Mouse (Mus musculus) forebrain, embryonic 12.5 days (tissue): Measurements from ENCODE around the gene Tmem82. TPM values are rescaled to one million over a fixed set of nuclear protein-coding genes. Genes with fewer than 3 reads are reported as not detected.

Experiments
- ATAC-seq: fragments of 200-750 bp; cut with Nextera tagmentation; 2 replicates; pipeline ENCODE4 v1.8.0; 2017; ENCODE audit warnings: moderate TSS enrichment; ENCODE audit not compliant: low FRiP score
- H3K27ac ChIP-seq: fragments of 300-500 bp; sonication (generic); 2 replicates; pipeline ENCODE4 v1.5.1; 2016; ENCODE audit warnings: mild to moderate bottlenecking
- H3K27me3 ChIP-seq: fragments of 300-500 bp; sonication (generic); 2 replicates; pipeline ENCODE4 v1.6.1; 2016; ENCODE audit warnings: mild to moderate bottlenecking
- H3K36me3 ChIP-seq: fragments of 300-500 bp; sonication (generic); replicated peaks from 2 replicates; pipeline ENCODE4 v1.6.1; 2016; ENCODE audit warnings: mild to moderate bottlenecking
- H3K4me1 ChIP-seq: fragments of 300-500 bp; sonication (generic); 2 replicates; pipeline ENCODE4 v1.6.1; 2016
- H3K4me2 ChIP-seq: fragments of 300-500 bp; sonication (generic); 2 replicates; pipeline ENCODE4 v1.6.1; 2016; ENCODE audit warnings: mild to moderate bottlenecking, moderate library complexity
- H3K4me3 ChIP-seq: fragments of 300-500 bp; sonication (generic); replicated peaks from 2 replicates; pipeline ENCODE4 v1.5.1; 2016; ENCODE audit warnings: mild to moderate bottlenecking
- H3K9ac ChIP-seq: fragments of 300-500 bp; sonication (generic); 2 replicates; pipeline ENCODE4 v1.6.1; 2016; ENCODE audit warnings: mild to moderate bottlenecking
- H3K9me3 ChIP-seq: fragments of 300-500 bp; sonication (generic); 2 replicates; pipeline ENCODE4 v1.6.1; 2016
- WGBS: fragments of 180-500 bp; shearing (Covaris S2); methylation state at CpG from one replicate; pipeline ENCODE4 v1.1.7; 2016; 5-methylcytosine and 5-hydroxymethylcytosine counted together
- polyA plus RNA-seq: library from polyadenylated mRNA; unstranded; fragments of >200 nt; fragmentation: Nextera tagmentation; extraction: Ambion mirVana; gene quantifications from 2 replicates; pipeline ENCODE4 v1.2.1, GENCODE M21; 2016

Gene Tmem82
- polyA plus RNA-seq, 1 experiment from 2014 or later: 0.09 TPM

DNA sequence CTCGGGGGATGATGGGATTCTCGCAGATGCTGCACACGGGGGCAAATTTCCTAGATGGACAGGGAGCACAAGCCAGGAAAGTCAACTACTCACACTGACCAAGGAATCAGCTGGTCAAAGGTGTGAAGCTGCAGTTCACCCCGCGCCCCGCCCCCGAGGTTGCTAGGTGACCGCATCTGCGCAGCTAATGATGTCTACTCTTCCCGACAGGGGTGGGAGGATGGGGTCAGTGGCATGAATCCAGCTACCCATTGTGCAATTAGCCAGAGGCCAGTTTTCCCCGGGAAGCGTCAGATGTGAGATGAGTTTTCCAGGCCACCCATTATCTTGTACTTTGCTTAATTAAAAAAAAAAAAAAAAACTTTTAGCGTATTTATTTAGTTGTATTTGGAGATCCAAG lies 37.4 kb downstream of the Tmem82 start:
- no peaks in the 10 kb centered on the region for H3K36me3 ChIP-seq
- H3K4me2 ChIP-seq: no peak overlapping the region
- no peak overlapping the region for H3K4me3 ChIP-seq
- 84% methylated on average over 13 of the region's 13 CpGs for WGBS
- H3K27me3 ChIP-seq: no peaks in the 10 kb centered on the region
- H3K9ac ChIP-seq: no peak overlapping the region
- H3K4me1 ChIP-seq: no peaks in the 10 kb centered on the region
- H3K9me3 ChIP-seq: no peaks in the 10 kb centered on the region
- ATAC-seq: no peak
- H3K27ac ChIP-seq: no peak overlapping the region

DNA sequence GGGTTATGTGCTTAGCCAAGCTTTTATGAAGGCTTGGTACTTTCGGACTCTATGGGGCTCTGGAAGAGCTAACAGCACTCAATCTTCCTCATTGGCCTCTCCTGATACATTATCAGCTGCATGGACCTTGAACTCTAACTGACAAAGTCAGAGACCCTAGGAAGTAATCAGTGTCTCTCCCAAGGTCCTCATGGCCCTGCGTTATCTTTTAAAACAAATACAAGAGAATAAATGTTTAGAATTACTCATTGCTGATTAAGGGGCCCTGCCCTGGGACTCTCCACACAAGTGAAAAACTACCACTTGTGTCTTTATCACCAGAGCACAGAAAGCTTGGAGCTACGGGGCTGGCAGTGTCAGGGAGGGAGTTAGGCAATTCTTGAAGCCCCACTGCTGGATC lies 39.6 kb downstream of the Tmem82 start:
- H3K4me3 ChIP-seq: no peak overlapping the region
- no peaks in the 10 kb centered on the region for H3K27me3 ChIP-seq
- no peak overlapping the region for H3K4me2 ChIP-seq
- no peak overlapping the region for H3K27ac ChIP-seq
- WGBS: 89% methylated on average over 3 of the region's 3 CpGs
- no peaks in the 10 kb centered on the region for H3K9me3 ChIP-seq
- ATAC-seq: no peak
- no peak overlapping the region for H3K9ac ChIP-seq
- H3K36me3 ChIP-seq: no peaks in the 10 kb centered on the region
- H3K4me1 ChIP-seq: no peaks in the 10 kb centered on the region

DNA sequence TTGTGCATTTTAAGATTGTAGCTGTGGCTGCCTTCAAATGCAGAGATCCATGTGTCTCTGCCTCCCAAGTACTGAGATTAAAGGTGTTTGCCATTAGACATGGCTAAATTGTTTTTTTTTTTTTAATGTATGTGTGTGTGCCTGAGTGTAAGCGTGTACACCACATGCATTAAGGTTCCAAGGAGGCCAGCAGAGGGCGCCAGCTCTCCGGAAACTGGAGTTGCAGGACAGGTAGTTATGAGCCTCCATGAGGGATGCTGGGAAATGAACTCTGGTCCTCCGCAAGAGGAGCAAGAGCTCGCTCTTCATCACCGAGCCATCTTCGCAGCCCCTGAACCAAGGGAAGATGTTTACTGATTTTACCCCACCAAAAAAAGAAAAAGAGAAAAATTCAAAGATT lies 41.6 kb downstream of the Tmem82 start:
- Histone ChIP-seq H3K9me3 (no peaks in the 10 kb centered on the region), H3K4me2 (no peak overlapping the region), H3K36me3 (no peaks in the 10 kb centered on the region), H3K9ac (no peak overlapping the region), H3K27me3 (no peaks in the 10 kb centered on the region), H3K4me1 (no peaks in the 10 kb centered on the region), H3K27ac (no peak overlapping the region), H3K4me3 (no peak overlapping the region)
- WGBS: 91% methylated on average over 7 of the region's 7 CpGs
- no peak for ATAC-seq

- H3K27me3 ChIP-seq: no peaks in the 10 kb centered on the region
- no peak for ATAC-seq
- H3K4me2 ChIP-seq: no peak overlapping the region
- H3K4me1 ChIP-seq: no peaks in the 10 kb centered on the region
- WGBS: 89% methylated on average over 11 of the region's 11 CpGs
- no peak overlapping the region for H3K9ac ChIP-seq
- H3K36me3 ChIP-seq: no peaks in the 10 kb centered on the region
- H3K9me3 ChIP-seq: no peaks in the 10 kb centered on the region
- H3K4me3 ChIP-seq: no peak overlapping the region
- no peak overlapping the region for H3K27ac ChIP-seq
Measured at GRCm38 (mm10) chr4:141576404-141576803, 42.0 kb downstream of the Tmem82 start.

- H3K4me3 ChIP-seq: no peak overlapping the region
- ATAC-seq: peak; percentile 39; the same call in 1 of the 2 replicates
- no peaks in the 10 kb centered on the region for H3K36me3 ChIP-seq
- WGBS: 44% methylated on average over 27 of the region's 27 CpGs
- no peak overlapping the region for H3K27ac ChIP-seq
- no peak overlapping the region for H3K4me2 ChIP-seq
- no peaks in the 10 kb centered on the region for H3K27me3 ChIP-seq
- H3K9ac ChIP-seq: no peak overlapping the region
- no peaks in the 10 kb centered on the region for H3K9me3 ChIP-seq
- H3K4me1 ChIP-seq: no peaks in the 10 kb centered on the region
Measured at GRCm38 (mm10) chr4:141574789-141575702, 43.4 kb downstream of the Tmem82 start.

DNA sequence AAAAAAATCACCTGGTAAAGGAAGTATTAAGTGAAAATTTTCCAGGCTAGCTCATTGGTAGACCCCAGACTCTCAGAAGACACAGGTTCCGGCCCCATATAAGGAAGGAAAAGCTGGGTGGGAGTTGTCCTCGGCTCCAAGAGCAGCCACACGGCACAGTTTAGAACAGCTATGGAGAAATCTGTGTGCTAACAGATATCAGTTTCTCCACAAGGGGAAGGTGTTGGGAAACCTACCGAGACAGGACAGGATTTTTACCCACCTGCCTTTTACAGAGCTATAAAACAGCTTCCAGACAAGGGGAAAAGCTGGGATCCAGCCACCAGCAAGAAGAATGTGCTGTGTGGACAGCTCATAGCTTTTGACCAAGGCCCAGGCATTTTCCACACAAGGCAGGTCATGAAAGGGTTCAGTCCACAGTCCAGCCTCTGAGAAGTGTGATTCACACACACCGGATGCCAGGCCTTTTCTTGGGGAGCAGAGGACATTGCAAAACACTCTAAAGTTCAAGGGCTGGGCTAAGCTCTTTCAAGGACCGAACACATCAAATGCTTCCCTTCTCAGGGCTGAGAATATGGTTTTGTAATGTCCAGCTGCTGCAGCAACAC lies 45.0 kb downstream of the Tmem82 start:
- WGBS: 75% methylated on average over 6 of the region's 6 CpGs
- no peaks in the 10 kb centered on the region for H3K4me1 ChIP-seq
- H3K27me3 ChIP-seq: no peaks in the 10 kb centered on the region
- H3K9me3 ChIP-seq: no peaks in the 10 kb centered on the region
- H3K9ac ChIP-seq: no peak overlapping the region
- no peak overlapping the region for H3K27ac ChIP-seq
- ATAC-seq: no peak
- no peaks in the 10 kb centered on the region for H3K36me3 ChIP-seq
- H3K4me2 ChIP-seq: no peak overlapping the region
- no peak overlapping the region for H3K4me3 ChIP-seq

DNA sequence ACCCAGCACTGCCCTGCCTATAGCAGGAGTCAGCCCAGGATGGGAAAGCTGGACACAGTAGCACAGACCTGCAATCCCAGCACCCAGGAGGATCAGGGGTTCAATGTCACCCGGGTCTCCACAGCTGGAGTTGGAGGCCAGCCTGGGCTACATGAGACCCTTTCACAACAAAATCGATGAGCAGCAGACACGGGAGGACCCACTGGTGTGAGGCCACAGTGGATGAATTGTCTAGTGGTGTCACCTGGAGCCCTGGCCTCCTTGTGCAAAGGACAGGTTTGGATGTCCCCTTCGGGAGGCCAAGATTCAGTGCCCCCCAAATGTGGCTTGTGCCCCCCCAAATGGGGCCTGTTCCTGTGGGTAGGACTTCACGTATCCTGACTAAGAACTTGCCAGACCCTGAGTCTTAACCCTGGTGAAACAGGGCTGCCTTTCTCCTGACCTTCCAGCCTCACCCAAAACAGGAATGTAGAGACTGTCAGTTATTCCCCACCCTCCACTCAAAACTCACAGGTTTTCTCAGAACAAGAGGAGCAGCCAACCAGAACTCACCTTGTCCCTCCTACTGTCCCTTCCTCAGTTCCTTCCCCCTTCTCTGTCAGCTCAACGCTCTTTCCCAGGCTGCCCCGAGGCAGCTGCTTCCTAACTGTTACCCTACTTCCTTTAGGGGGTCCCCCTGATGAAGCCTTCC lies 45.6 kb downstream of the Tmem82 start:
- Histone ChIP-seq H3K27ac (no peak overlapping the region), H3K36me3 (no peaks in the 10 kb centered on the region), H3K4me1 (no peaks in the 10 kb centered on the region), H3K9ac (no peak overlapping the region), H3K27me3 (no peaks in the 10 kb centered on the region), H3K9me3 (no peaks in the 10 kb centered on the region), H3K4me2 (no peak overlapping the region), H3K4me3 (no peak overlapping the region)
- ATAC-seq: no peak
- WGBS: 86% methylated on average over 7 of the region's 7 CpGs

DNA sequence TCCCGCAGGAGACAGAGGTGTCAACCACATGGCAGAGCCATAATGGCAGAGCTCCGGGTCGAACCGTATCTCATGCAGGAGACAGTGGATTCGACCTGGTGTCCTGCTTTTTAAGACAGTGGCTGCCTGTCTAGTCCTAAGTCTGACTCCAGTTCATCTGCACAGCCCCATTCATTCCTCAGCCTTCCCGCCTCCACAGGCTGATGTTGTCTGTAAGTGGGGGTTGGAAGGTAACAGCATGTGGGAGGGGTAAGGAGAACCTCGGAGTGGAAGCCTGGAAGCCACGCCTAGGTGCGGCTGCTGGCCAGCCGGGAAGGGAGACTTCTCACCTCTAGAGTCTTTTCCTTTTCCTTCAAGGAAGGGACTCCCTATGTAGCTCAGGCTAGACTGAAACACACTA lies 46.5 kb downstream of the Tmem82 start:
- H3K36me3 ChIP-seq: no peaks in the 10 kb centered on the region
- WGBS: 75% methylated on average over 10 of the region's 10 CpGs
- H3K4me2 ChIP-seq: no peak overlapping the region
- no peak for ATAC-seq
- no peak overlapping the region for H3K27ac ChIP-seq
- H3K4me1 ChIP-seq: no peaks in the 10 kb centered on the region
- H3K9me3 ChIP-seq: no peaks in the 10 kb centered on the region
- H3K4me3 ChIP-seq: no peak overlapping the region
- no peak overlapping the region for H3K9ac ChIP-seq
- no peaks in the 10 kb centered on the region for H3K27me3 ChIP-seq

DNA sequence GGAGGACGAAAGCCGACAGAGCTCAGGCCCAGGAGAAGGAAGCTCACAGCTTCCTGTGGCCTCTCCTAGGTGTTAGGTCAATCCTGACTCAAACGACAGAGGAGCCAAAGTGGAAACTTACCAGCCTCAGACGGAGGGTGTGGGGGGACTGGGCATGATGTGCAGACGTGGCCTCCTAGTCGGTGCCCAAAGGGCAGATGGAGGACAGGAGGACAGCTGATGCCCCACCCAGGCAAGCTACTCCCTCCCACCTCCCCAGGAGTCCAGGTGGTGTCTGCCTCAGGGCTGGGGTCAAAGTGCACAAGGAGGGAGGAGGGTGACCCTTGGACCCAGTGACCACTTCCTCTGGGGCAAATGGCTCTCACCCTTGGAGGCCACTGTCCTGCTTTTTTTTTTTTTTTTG lies 47.1 kb downstream of the Tmem82 start:
- Histone ChIP-seq H3K4me1 (no peaks in the 10 kb centered on the region), H3K4me3 (no peak overlapping the region), H3K9ac (no peak overlapping the region), H3K27ac (no peak overlapping the region), H3K4me2 (no peak overlapping the region), H3K27me3 (no peaks in the 10 kb centered on the region), H3K36me3 (no peaks in the 10 kb centered on the region), H3K9me3 (no peaks in the 10 kb centered on the region)
- no peak for ATAC-seq
- 82% methylated on average over 6 of the region's 6 CpGs for WGBS

GRCm38 (mm10) chr4:141570821-141571220 lies 47.6 kb downstream of the Tmem82 start:
- no peak overlapping the region for H3K27ac ChIP-seq
- no peaks in the 10 kb centered on the region for H3K4me1 ChIP-seq
- no peaks in the 10 kb centered on the region for H3K27me3 ChIP-seq
- no peaks in the 10 kb centered on the region for H3K36me3 ChIP-seq
- WGBS: 74% methylated on average over 1 of the region's 1 CpGs
- no peaks in the 10 kb centered on the region for H3K9me3 ChIP-seq
- no peak overlapping the region for H3K9ac ChIP-seq
- no peak for ATAC-seq
- no peak overlapping the region for H3K4me2 ChIP-seq
- no peak overlapping the region for H3K4me3 ChIP-seq

GRCm38 (mm10) chr4:141570004-141570403 lies 48.4 kb downstream of the Tmem82 start:
- Histone ChIP-seq H3K27ac (no peak overlapping the region), H3K4me3 (no peak overlapping the region), H3K27me3 (no peaks in the 10 kb centered on the region), H3K36me3 (no peaks in the 10 kb centered on the region), H3K9ac (no peak overlapping the region), H3K4me2 (no peak overlapping the region), H3K4me1 (0 out of 2 replicates have a peak, but pooled peaks cover 3% of the 10 kb centered on the region), H3K9me3 (no peaks in the 10 kb centered on the region)
- ATAC-seq: no peak
- WGBS: 77% methylated on average over 6 of the region's 6 CpGs

DNA sequence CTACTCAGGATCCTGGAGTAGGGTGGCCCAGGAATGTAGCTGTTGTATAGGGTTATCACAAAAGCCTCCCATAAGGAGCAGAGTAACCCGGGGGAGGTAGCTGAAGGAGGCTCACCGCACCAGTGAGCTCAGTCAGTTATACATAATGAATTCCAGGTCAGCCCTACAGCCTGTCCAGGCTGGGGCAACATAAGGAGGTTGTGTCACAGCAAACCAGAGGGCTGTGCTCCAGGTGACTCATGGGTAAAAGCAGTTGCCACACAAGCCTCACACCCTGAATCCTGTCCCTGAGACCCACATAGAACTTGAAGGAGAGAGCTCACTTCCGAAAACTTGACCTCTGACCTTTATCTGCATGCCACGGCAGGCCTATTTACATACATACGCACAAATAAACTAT lies 49.5 kb downstream of the Tmem82 start:
- Histone ChIP-seq H3K9me3 (no peaks in the 10 kb centered on the region), H3K4me3 (no peak overlapping the region), H3K27me3 (no peaks in the 10 kb centered on the region), H3K36me3 (no peaks in the 10 kb centered on the region), H3K4me1 (0 out of 2 replicates have a peak, but pooled peaks cover 3% of the 10 kb centered on the region), H3K27ac (no peak overlapping the region), H3K9ac (no peak overlapping the region), H3K4me2 (no peak overlapping the region)
- 89% methylated on average over 5 of the region's 5 CpGs for WGBS
- ATAC-seq: no peak
